Mouse (Mus musculus) megakaryocyte, embryonic 14.5 days (primary cell): Measurements from ENCODE around the gene Il4i1.

Source experiments
- FLI1 ChIP-seq: IDR thresholded peaks from 2 replicates; pipeline ENCODE4 v1.6.1; 2012; ENCODE audit warnings: low read length, inconsistent platforms, mixed read lengths
- GATA1 ChIP-seq: IDR thresholded peaks from 3 replicates; pipeline ENCODE4 v1.6.1; 2012; ENCODE audit warnings: mixed read lengths, low read length, inconsistent platforms, borderline replicate concordance

GRCm38 (mm10) chr7:44855036-44855435 is 38.8 kb downstream of the Il4i1 start:
- TF ChIP-seq GATA1 (no peak), FLI1 (no peak)
